Mouse (Mus musculus) stomach, postnatal 0 days (tissue): ENCODE measurements around the gene Mau2. TPM values are rescaled to one million over a fixed set of nuclear protein-coding genes. Genes with fewer than 3 reads are reported as not detected.
"Not testable (repeated sequence)": the region's sequence is repeated elsewhere in the genome, so short reads cannot be mapped to it uniquely, and the experiment has no call there.

ENCODE experiments used
- ATAC-seq: fragments of 200-750 bp; cut with Nextera tagmentation; 2 replicates; pipeline ENCODE4 v1.8.0; 2017; ENCODE audit not compliant: low FRiP score, low TSS enrichment
- DNase-seq: peaks from one replicate; pipeline ENCODE4 v3.0.0-alpha.2; 2016; ENCODE audit warnings: low spot score
- H3K27ac ChIP-seq: fragments of 300-500 bp; sonication (generic); replicated peaks from 2 replicates; pipeline ENCODE4 v1.5.1; 2014; ENCODE audit warnings: mild to moderate bottlenecking, control low read depth
- H3K27me3 ChIP-seq: fragments of 300-500 bp; sonication (generic); 2 replicates; pipeline ENCODE4 v1.6.1; 2014; ENCODE audit warnings: low read length; ENCODE audit not compliant: control insufficient read depth, insufficient read depth
- H3K36me3 ChIP-seq: fragments of 300-500 bp; sonication (generic); 2 replicates; pipeline ENCODE4 v1.6.1; 2014; ENCODE audit warnings: low read length, mixed read lengths; ENCODE audit not compliant: control insufficient read depth, insufficient read depth
- H3K4me1 ChIP-seq: fragments of 300-500 bp; sonication (generic); replicated peaks from 2 replicates; pipeline ENCODE4 v1.6.1; 2014; ENCODE audit warnings: antibody characterized with exemption; ENCODE audit not compliant: control insufficient read depth, insufficient read depth
- H3K4me2 ChIP-seq: fragments of 300-500 bp; sonication (generic); replicated peaks from 2 replicates; pipeline ENCODE4 v1.6.1; 2014; ENCODE audit warnings: low read depth, mild to moderate bottlenecking, control low read depth, moderate library complexity
- H3K4me3 ChIP-seq: fragments of 300-500 bp; sonication (generic); 2 replicates; pipeline ENCODE4 v1.5.1; 2014; ENCODE audit warnings: low read depth, low read length, control low read depth
- H3K9ac ChIP-seq: fragments of 300-500 bp; sonication (generic); 2 replicates; pipeline ENCODE4 v1.6.1; 2014; ENCODE audit warnings: mild to moderate bottlenecking, low read length, control low read depth, mixed read lengths
- H3K9me3 ChIP-seq: fragments of 300-500 bp; sonication (generic); 2 replicates; pipeline ENCODE4 v1.6.1; 2016; ENCODE audit warnings: low read length; ENCODE audit not compliant: control insufficient read depth
- CTCF ChIP-seq: IDR thresholded peaks from 2 replicates; pipeline ENCODE4 v1.5.1; 2016; ENCODE audit warnings: antibody characterized with exemption, low read depth, mild to moderate bottlenecking, moderate library complexity
- EP300 ChIP-seq: optimal IDR thresholded peaks from 2 replicates; pipeline ENCODE3; 2016; ENCODE audit warnings: antibody characterized with exemption
- WGBS: fragments of 180-500 bp; shearing (Covaris S2); extraction: QIAGEN DNeasy Blood & Tissue Kit; methylation state at CpG from one replicate; pipeline ENCODE4 v1.1.7; 2014; 5-methylcytosine and 5-hydroxymethylcytosine counted together
- polyA plus RNA-seq: library from polyadenylated mRNA; unstranded; fragments of >200 nt; fragmentation: Nextera tagmentation; extraction: Ambion mirVana; gene quantifications from 2 replicates; pipeline ENCODE4 v1.2.1, GENCODE M21; 2015

Mau2 gene
- polyA plus RNA-seq, 1 experiment from 2014 or later: 22.4 TPM

GRCm38 (mm10) chr8:69995776-69996588 is 46.6 kb downstream of the Mau2 start, which contains the start of gene Gatad2a:
Gene Gatad2a (minus strand): TSS chr8:69996384.
- TF ChIP-seq CTCF (peak; percentile 46), EP300 (no peak)
- Histone ChIP-seq H3K4me3 (peak within 1 kb of the TSS; percentile 68), H3K9me3 (no peaks in the 10 kb centered on the region), H3K27ac (peak within 1 kb of the TSS; percentile 97), H3K27me3 (no peaks in the 10 kb centered on the region), H3K36me3 (no peaks in the 10 kb centered on the region), H3K9ac (peak within 1 kb of the TSS; percentile 86), H3K4me2 (peak within 1 kb of the TSS; percentile 88), H3K4me1 (no peaks in the 10 kb centered on the region)
- under 1% methylated on average over 59 of the region's 87 CpGs for WGBS
- peak; percentile 100 for DNase-seq
- peak; percentile 99 for ATAC-seq

GRCm38 (mm10) chr8:69995422-69995775 is 47.1 kb downstream of the Mau2 start:
- WGBS: 0% methylated on average over 7 of the region's 7 CpGs
- Histone ChIP-seq H3K9me3 (no peaks in the 10 kb centered on the region), H3K9ac (peak overlapping the region; percentile 79), H3K27me3 (no peaks in the 10 kb centered on the region), H3K36me3 (no peaks in the 10 kb centered on the region), H3K4me3 (peak overlapping the region; percentile 68), H3K4me2 (peak overlapping the region; percentile 88), H3K4me1 (no peaks in the 10 kb centered on the region), H3K27ac (peak overlapping the region; percentile 87)
- ATAC-seq: no peak
- TF ChIP-seq EP300: no peak
- TF ChIP-seq CTCF: no peak
- DNase-seq: no peak

GRCm38 (mm10) chr8:69988936-69989335 is 53.6 kb downstream of the Mau2 start:
- WGBS: 96% methylated on average over 5 of the region's 7 CpGs
- H3K4me2 ChIP-seq, H3K27ac ChIP-seq: not testable (repeated sequence)

GRCm38 (mm10) chr8:69987744-69988143 is 54.8 kb downstream of the Mau2 start:
- H3K4me3 ChIP-seq: no peak overlapping the region
- TF ChIP-seq EP300 (no peak), CTCF (no peak)
- no peak overlapping the region for H3K4me2 ChIP-seq
- H3K9me3 ChIP-seq: no peaks in the 10 kb centered on the region
- no peak overlapping the region for H3K27ac ChIP-seq
- no peaks in the 10 kb centered on the region for H3K27me3 ChIP-seq
- ATAC-seq: no peak
- no peak for DNase-seq
- no peaks in the 10 kb centered on the region for H3K4me1 ChIP-seq
- H3K36me3 ChIP-seq: no peaks in the 10 kb centered on the region
- H3K9ac ChIP-seq: no peak overlapping the region

More at GRCm38 (mm10) chr8:69988936-69989335, 53.6 kb downstream of the Mau2 start:
- not testable (repeated sequence) for ATAC-seq, H3K36me3 ChIP-seq, DNase-seq, H3K9me3 ChIP-seq, H3K27me3 ChIP-seq, H3K9ac ChIP-seq, H3K4me3 ChIP-seq, H3K4me1 ChIP-seq

GRCm38 (mm10) chr8:69984876-69985553 is 57.5 kb downstream of the Mau2 start:
- Histone ChIP-seq H3K4me3 (no peak overlapping the region), H3K4me1 (no peaks in the 10 kb centered on the region), H3K9me3 (no peaks in the 10 kb centered on the region), H3K27me3 (no peaks in the 10 kb centered on the region), H3K36me3 (no peaks in the 10 kb centered on the region), H3K4me2 (no peak overlapping the region), H3K27ac (no peak overlapping the region), H3K9ac (no peak overlapping the region)
- ATAC-seq (no peak), DNase-seq (no peak)
- TF ChIP-seq CTCF (no peak), EP300 (no peak)
- WGBS: 85% methylated on average over 2 of the region's 2 CpGs

- Histone ChIP-seq H3K4me3 (no peak overlapping the region), H3K27ac (peak overlapping the region; percentile 40; the same call in 1 of the 2 replicates), H3K9ac (no peak overlapping the region), H3K27me3 (no peaks in the 10 kb centered on the region), H3K4me2 (no peak overlapping the region), H3K36me3 (no peaks in the 10 kb centered on the region), H3K4me1 (no peaks in the 10 kb centered on the region), H3K9me3 (no peaks in the 10 kb centered on the region)
- 91% methylated on average over 4 of the region's 4 CpGs for WGBS
- ATAC-seq (no peak), DNase-seq (no peak)
- TF ChIP-seq CTCF: no peak
Observed at GRCm38 (mm10) chr8:69978456-69978855, 64.1 kb downstream of the Mau2 start.
